Mouse (Mus musculus) neural tube, embryonic 12.5 days (tissue): ENCODE data around the gene Myof. TPM values are rescaled to one million over a fixed set of nuclear protein-coding genes. Genes with fewer than 3 reads are reported as not detected.

Experiments used
- ATAC-seq: fragments of 200-750 bp; cut with Nextera tagmentation; 2 replicates; pipeline ENCODE4 v1.8.0; 2017; ENCODE audit warnings: low read depth, mild to moderate bottlenecking, moderate TSS enrichment, moderate library complexity; ENCODE audit not compliant: low FRiP score
- H3K27ac ChIP-seq: fragments of 300-500 bp; sonication (generic); 2 replicates; pipeline ENCODE4 v1.5.1; 2016
- H3K27me3 ChIP-seq: fragments of 300-500 bp; sonication (generic); replicated peaks from 2 replicates; pipeline ENCODE4 v1.6.1; 2016; ENCODE audit warnings: mild to moderate bottlenecking
- H3K36me3 ChIP-seq: fragments of 300-500 bp; sonication (generic); 2 replicates; pipeline ENCODE4 v1.6.1; 2016; ENCODE audit warnings: mild to moderate bottlenecking
- H3K4me1 ChIP-seq: fragments of 300-500 bp; sonication (generic); 2 replicates; pipeline ENCODE4 v1.6.1; 2016
- H3K4me2 ChIP-seq: fragments of 300-500 bp; sonication (generic); replicated peaks from 2 replicates; pipeline ENCODE4 v1.6.1; 2016; ENCODE audit warnings: mild to moderate bottlenecking
- H3K4me3 ChIP-seq: fragments of 300-500 bp; sonication (generic); 2 replicates; pipeline ENCODE4 v1.5.1; 2016
- H3K9ac ChIP-seq: fragments of 300-500 bp; sonication (generic); 2 replicates; pipeline ENCODE4 v1.6.1; 2016; ENCODE audit warnings: mild to moderate bottlenecking
- H3K9me3 ChIP-seq: fragments of 300-500 bp; sonication (generic); 2 replicates; pipeline ENCODE4 v1.6.1; 2016; ENCODE audit warnings: mild to moderate bottlenecking
- WGBS: fragments of 180-500 bp; shearing (Covaris S2); methylation state at CpG from one replicate; pipeline ENCODE4 v1.1.7; 2016; 5-methylcytosine and 5-hydroxymethylcytosine counted together
- polyA plus RNA-seq: library from polyadenylated mRNA; unstranded; fragments of >200 nt; fragmentation: Nextera tagmentation; extraction: Ambion mirVana; gene quantifications from 2 replicates; pipeline ENCODE4 v1.2.1, GENCODE M21; 2016

Gene Myof
- polyA plus RNA-seq, 1 experiment from 2014 or later: 3.9 TPM

- H3K4me3 ChIP-seq: no peak overlapping the region
- no peak overlapping the region for H3K27ac ChIP-seq
- 84% methylated on average over 4 of the region's 4 CpGs for WGBS
- H3K27me3 ChIP-seq: no peaks in the 10 kb centered on the region
- no peak overlapping the region for H3K9ac ChIP-seq
- no peaks in the 10 kb centered on the region for H3K9me3 ChIP-seq
- no peaks in the 10 kb centered on the region for H3K36me3 ChIP-seq
- H3K4me1 ChIP-seq: no peaks in the 10 kb centered on the region
- no peak overlapping the region for H3K4me2 ChIP-seq
- no peak for ATAC-seq
Measured at GRCm38 (mm10) chr19:38022710-38023109, 20.7 kb downstream of the Myof start.

DNA sequence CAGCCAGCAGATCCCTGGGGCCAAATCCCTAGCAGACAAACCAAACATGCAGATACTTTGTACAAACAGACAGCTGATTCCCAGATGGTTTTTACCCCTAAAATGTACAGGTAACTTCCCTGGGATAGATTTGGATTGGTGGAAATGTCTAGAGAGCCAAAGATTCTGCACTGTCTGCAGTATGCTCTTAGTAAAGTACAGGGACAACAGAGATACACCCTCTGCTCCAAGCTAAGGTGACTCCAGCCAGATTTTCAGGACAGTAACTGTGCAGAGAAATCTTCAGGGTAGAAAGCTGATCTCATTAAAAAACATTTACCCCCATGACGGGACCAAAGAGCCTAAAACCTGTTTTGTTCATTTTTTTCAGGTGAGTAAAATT is 27.5 kb downstream of the Myof start:
- 77% methylated on average over 1 of the region's 1 CpGs for WGBS
- Histone ChIP-seq H3K4me2 (no peak overlapping the region), H3K9me3 (no peaks in the 10 kb centered on the region), H3K4me1 (peaks cover 7% of the 10 kb centered on the region), H3K9ac (no peak overlapping the region), H3K36me3 (no peaks in the 10 kb centered on the region), H3K27ac (no peak overlapping the region), H3K27me3 (no peaks in the 10 kb centered on the region), H3K4me3 (no peak overlapping the region)
- ATAC-seq: no peak

DNA sequence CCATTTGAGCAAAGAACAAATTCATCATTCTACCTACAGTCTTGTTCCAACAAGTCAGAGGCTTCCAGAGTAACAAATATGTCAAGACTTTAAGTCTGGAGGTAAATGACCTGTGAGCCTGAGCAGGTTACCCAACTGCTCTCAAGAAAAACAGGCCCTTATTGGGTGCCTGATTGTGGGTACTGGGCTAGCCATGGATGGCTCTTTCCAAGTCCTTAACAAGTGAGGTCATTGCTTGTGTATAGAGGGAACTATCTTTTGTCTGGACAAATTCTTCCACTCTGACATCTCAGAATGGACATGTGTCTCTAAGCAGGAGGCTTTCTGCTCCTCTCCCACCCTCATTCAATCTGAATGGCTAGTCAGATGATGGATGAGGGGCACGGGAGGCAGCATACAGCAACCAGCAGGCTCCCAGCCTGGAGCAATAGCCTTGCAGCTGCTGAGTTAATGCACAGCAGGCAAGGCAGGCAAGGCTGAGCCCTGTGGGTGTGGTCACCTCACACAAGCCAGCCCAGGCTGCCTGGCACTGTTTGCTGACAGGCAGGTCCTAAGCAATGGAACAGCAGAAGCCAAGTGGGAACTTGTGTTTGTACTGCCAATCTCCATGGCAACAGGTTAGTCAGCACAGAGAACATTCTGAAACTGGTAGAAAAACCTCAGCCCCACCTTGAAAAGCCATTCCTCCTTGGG is 28.1 kb downstream of the Myof start:
- H3K4me1 ChIP-seq: peaks cover 7% of the 10 kb centered on the region
- no peaks in the 10 kb centered on the region for H3K36me3 ChIP-seq
- no peak overlapping the region for H3K4me3 ChIP-seq
- H3K27ac ChIP-seq: no peak overlapping the region
- no peak overlapping the region for H3K4me2 ChIP-seq
- WGBS: 0% methylated on average over 1 of the region's 1 CpGs
- no peaks in the 10 kb centered on the region for H3K9me3 ChIP-seq
- no peak overlapping the region for H3K9ac ChIP-seq
- ATAC-seq: peak; percentile 82
- H3K27me3 ChIP-seq: no peaks in the 10 kb centered on the region

- no peaks in the 10 kb centered on the region for H3K27me3 ChIP-seq
Measured at GRCm38 (mm10) chr19:38014443-38014842, 28.9 kb downstream of the Myof start.

DNA sequence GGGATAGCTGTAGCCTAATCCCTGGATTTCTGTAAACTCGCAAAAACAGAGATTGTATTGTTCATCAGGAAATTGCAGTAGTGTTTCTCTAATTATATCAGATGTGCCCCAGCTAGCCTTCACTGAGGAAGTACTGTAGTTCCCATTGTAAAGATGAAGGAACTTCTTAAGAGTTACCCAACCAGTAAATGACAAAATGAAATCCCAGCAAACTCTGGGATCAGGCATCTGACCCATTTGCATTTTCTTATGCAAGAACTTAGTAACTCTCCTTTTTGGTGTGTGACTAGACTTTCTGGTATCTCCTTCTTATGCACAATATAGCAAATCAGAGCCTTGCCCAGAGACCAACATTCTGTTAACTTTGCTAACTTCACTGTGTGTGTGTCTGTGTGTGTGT is 32.0 kb downstream of the Myof start:
- H3K4me3 ChIP-seq: no peak overlapping the region
- H3K9ac ChIP-seq: no peak overlapping the region
- 79% methylated on average over 1 of the region's 1 CpGs for WGBS
- no peaks in the 10 kb centered on the region for H3K9me3 ChIP-seq
- ATAC-seq: no peak
- H3K27me3 ChIP-seq: no peaks in the 10 kb centered on the region
- no peaks in the 10 kb centered on the region for H3K36me3 ChIP-seq
- H3K4me1 ChIP-seq: peaks cover 7% of the 10 kb centered on the region
- no peak overlapping the region for H3K4me2 ChIP-seq
- H3K27ac ChIP-seq: no peak overlapping the region

More at GRCm38 (mm10) chr19:38014443-38014842, 28.9 kb downstream of the Myof start:
- H3K4me2 ChIP-seq: no peak overlapping the region
- no peak for ATAC-seq
- H3K4me1 ChIP-seq: peaks cover 7% of the 10 kb centered on the region
- no peaks in the 10 kb centered on the region for H3K36me3 ChIP-seq
- H3K4me3 ChIP-seq: no peak overlapping the region
- H3K9ac ChIP-seq: no peak overlapping the region
- 91% methylated on average over 5 of the region's 5 CpGs for WGBS
- no peaks in the 10 kb centered on the region for H3K9me3 ChIP-seq
- no peak overlapping the region for H3K27ac ChIP-seq

DNA sequence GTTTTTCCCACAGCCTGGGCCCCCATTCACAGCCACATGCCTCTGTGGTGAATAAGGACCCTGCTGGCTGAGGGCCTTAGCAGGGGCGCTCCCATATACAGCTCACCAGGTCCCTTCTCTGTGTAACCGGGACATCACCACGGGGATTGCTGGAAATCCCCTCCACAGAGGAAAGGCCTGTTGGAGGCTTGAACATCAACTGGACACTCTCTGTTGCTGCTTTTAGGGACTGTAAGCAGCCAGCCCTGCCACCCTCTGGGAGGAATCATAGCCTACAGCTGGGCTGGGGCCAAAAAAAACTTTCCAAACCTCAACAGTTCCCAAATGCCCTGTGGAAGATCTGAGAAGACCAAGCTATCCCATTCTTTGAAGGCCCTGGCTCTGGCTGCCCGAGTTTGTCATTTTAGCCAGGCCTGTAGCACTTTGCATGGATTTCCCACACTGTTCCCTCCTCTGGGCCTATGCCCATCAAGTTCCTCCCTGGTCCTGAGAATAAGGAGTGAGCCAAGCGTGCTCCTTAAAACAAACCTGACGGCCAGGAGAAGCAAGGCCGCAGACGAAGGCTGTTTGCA is 38.5 kb downstream of the Myof start:
- no peak overlapping the region for H3K9ac ChIP-seq
- 84% methylated on average over 8 of the region's 8 CpGs for WGBS

GRCm38 (mm10) chr19:38003671-38004521 is 39.5 kb downstream of the Myof start:
- 81% methylated on average over 24 of the region's 24 CpGs for WGBS
- Histone ChIP-seq H3K36me3 (no peaks in the 10 kb centered on the region), H3K27ac (no peak overlapping the region), H3K4me3 (no peak overlapping the region), H3K9me3 (no peaks in the 10 kb centered on the region), H3K4me2 (no peak overlapping the region), H3K4me1 (no peaks in the 10 kb centered on the region), H3K9ac (no peak overlapping the region), H3K27me3 (no peaks in the 10 kb centered on the region)
- no peak for ATAC-seq

More for the DNA sequence above, 38.5 kb downstream of the Myof start:
- H3K27me3 ChIP-seq: no peaks in the 10 kb centered on the region
- H3K27ac ChIP-seq: no peak overlapping the region
- H3K36me3 ChIP-seq: no peaks in the 10 kb centered on the region
- H3K9me3 ChIP-seq: no peaks in the 10 kb centered on the region
- no peak for ATAC-seq
- no peak overlapping the region for H3K4me2 ChIP-seq
- no peak overlapping the region for H3K4me3 ChIP-seq
- no peaks in the 10 kb centered on the region for H3K4me1 ChIP-seq

DNA sequence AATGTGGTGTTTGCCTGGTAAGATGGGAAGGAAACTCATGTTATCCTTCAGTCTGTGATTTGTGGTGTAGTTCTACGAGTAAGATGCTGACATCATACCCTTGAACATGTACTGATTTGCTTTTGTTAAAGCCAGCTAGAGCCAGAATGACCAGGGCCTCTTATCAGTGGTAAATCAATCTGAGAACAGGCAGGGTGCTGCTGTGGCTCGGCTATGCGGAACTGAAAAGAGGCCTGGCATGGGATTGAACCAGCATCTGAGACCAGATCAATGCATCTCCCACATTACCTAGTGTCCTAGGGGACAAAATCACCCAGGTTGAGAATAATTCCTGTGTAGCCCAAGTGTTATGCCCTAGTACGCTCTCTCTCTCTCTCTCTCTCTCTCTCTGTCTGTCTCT is 40.6 kb downstream of the Myof start:
- H3K36me3 ChIP-seq: no peaks in the 10 kb centered on the region
- H3K4me3 ChIP-seq: no peak overlapping the region
- no peak for ATAC-seq
- H3K4me1 ChIP-seq: no peaks in the 10 kb centered on the region
- no peak overlapping the region for H3K4me2 ChIP-seq
- no peaks in the 10 kb centered on the region for H3K9me3 ChIP-seq
- no peak overlapping the region for H3K9ac ChIP-seq
- 81% methylated on average over 4 of the region's 4 CpGs for WGBS
- H3K27ac ChIP-seq: no peak overlapping the region
- H3K27me3 ChIP-seq: no peaks in the 10 kb centered on the region

GRCm38 (mm10) chr19:38000990-38001389 is 42.4 kb downstream of the Myof start:
- no peak overlapping the region for H3K27ac ChIP-seq
- H3K9me3 ChIP-seq: no peaks in the 10 kb centered on the region
- H3K27me3 ChIP-seq: no peaks in the 10 kb centered on the region
- no peak overlapping the region for H3K9ac ChIP-seq
- no peak for ATAC-seq
- H3K4me1 ChIP-seq: no peaks in the 10 kb centered on the region
- no peak overlapping the region for H3K4me2 ChIP-seq
- no peak overlapping the region for H3K4me3 ChIP-seq
- H3K36me3 ChIP-seq: no peaks in the 10 kb centered on the region
- WGBS: 94% methylated on average over 4 of the region's 4 CpGs

GRCm38 (mm10) chr19:37999941-38000340 is 43.4 kb downstream of the Myof start:
- no peaks in the 10 kb centered on the region for H3K27me3 ChIP-seq
- 92% methylated on average over 2 of the region's 2 CpGs for WGBS
- no peak overlapping the region for H3K4me2 ChIP-seq
- H3K9me3 ChIP-seq: no peaks in the 10 kb centered on the region
- H3K4me1 ChIP-seq: no peaks in the 10 kb centered on the region
- H3K36me3 ChIP-seq: no peaks in the 10 kb centered on the region
- H3K9ac ChIP-seq: no peak overlapping the region
- no peak overlapping the region for H3K27ac ChIP-seq
- H3K4me3 ChIP-seq: no peak overlapping the region
- no peak for ATAC-seq

DNA sequence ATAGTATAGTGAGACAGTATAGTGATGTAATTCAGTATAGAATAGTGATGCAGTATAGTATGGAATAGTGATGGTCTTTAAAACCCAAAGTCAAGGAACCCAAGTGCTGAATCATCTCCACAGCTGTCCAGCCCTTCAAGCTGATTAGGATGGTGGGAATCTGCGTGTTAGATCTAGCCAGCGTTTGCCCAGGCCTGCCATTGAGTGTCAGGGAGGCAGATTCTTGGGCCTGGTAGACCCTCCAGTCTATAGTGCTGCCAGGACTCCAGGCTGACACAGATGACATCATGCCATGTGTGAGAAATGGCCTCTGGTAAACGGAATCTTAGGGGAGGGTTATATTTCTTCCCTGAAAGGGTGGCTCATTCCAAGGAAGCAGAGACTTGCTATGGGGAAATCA is 49.1 kb downstream of the Myof start:
- H3K36me3 ChIP-seq: no peaks in the 10 kb centered on the region
- no peak overlapping the region for H3K4me3 ChIP-seq
- no peak overlapping the region for H3K4me2 ChIP-seq
- no peak overlapping the region for H3K9ac ChIP-seq
- no peaks in the 10 kb centered on the region for H3K27me3 ChIP-seq
- 83% methylated on average over 3 of the region's 3 CpGs for WGBS
- ATAC-seq: no peak
- H3K9me3 ChIP-seq: no peaks in the 10 kb centered on the region
- no peaks in the 10 kb centered on the region for H3K4me1 ChIP-seq
- no peak overlapping the region for H3K27ac ChIP-seq

DNA sequence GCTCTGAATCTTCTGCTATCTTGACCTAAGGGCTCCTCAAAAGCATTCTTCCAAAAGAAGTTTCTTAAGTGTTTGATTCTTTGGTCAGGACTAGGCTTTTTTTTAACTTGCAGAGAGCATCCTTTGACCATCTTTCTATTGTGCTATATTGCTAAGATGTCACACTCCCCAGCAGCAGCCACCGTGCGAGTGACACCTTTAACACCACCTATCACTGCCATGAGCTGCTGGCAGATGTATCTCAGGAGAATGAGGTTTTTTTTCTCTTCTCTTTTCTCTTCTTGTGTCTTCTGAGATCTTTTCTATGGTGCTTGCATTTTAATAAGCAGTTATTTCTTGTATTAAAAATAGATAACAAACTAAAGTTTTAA is 51.2 kb downstream of the Myof start:
- H3K4me3 ChIP-seq: no peak overlapping the region
- H3K9ac ChIP-seq: no peak overlapping the region
- H3K9me3 ChIP-seq: no peaks in the 10 kb centered on the region
- H3K4me2 ChIP-seq: no peak overlapping the region
- no peaks in the 10 kb centered on the region for H3K36me3 ChIP-seq
- no peaks in the 10 kb centered on the region for H3K27me3 ChIP-seq
- no peak overlapping the region for H3K27ac ChIP-seq
- H3K4me1 ChIP-seq: no peaks in the 10 kb centered on the region
- ATAC-seq: no peak
- WGBS: 67% methylated on average over 2 of the region's 2 CpGs
